Mouse (Mus musculus) thymus, adult 18-20 months (tissue): ENCODE results near the gene Smcr8.
A peak's percentile ranks its signal among the peaks of the same experiment; 100 is the strongest.

Experiments used
- DNase-seq, 2 experiments: peaks; one replicate each; pipeline ENCODE4 v3.0.0; 2022; ENCODE audit warnings: mixed read lengths in 2 of 2

The Smcr8 gene

GRCm38 (mm10) chr11:60776829-60777740, at the start of gene Smcr8, which contains the start of gene Top3a:
Gene Smcr8, plus strand, starts transcription at chr11:60777524.
Gene Top3a, minus strand, starts transcription at chr11:60777365.
- peak; percentile 66 to 81 for DNase-seq

DNA sequence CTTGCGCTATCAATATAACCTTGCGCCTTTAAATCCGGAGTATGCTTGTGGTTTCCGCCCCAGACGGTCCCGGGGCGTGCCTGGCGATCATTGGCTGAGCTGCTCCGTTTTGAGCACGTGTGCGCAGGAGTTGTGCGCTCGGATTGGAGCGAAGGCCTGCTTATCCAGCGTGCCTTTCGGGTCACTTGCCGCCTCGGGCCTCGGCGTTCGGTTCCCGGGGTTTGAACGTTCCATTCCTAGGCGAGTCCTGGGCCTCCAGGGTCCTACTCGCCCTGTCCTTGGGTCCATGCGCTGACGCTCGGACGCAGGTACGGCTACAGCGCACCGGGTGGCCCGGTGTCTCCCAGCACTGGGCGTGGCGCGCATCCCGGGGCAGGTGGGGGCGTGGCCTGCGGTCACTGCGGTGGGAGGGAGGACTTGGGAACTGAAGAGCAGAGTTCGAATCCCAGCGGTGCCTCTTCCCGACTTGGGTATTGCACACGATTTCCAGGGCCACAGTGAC, 49.0 kb upstream of the Smcr8 start, which contains the start of gene Mief2:
Gene Mief2, plus strand, starts transcription at position 139 of the 502 bp plus-strand sequence.
- peak; percentile 86 to 93 for DNase-seq

DNA sequence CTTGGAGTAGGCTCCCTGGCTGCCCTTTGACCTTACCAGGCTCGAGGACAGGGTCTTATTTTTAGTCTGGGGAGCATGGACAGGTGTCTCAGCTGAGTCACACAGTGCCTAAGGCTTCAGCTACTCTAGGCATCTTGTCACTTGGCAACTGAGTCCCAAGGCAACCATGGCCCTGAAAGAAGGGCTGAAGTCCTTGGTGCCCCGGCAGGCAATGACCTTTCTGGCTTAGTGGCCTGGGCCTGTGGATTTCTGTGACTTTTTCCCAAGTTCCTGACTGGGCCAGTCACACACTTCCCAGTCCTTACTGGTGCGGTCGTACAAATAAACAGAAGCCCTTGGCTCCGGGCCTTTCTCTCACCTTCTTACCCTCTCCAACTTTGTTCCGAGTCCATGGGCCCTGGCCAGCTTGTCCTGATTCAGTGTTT, 48.1 kb upstream of the Smcr8 start:
- no peak for DNase-seq

DNA sequence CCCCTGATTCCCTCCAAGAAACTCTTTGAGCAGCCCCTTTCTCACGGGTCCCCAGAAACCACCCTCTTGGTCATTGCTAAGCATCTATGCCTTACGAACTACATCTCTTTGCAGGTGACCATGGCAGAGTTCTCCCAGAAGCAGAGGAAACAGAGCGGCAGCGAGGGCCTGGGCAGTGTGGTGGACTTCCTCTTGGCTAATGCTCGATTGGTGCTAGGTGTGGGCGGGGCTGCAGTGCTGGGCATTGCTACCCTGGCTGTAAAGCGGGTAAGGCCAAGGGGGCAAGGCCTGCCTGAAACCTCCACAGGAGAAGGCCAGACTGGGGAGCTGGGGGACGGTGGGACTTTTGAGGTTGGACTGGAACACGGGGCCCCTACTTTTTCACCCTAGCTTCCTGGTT, 47.2 kb upstream of the Smcr8 start:
- no peak for DNase-seq

GRCm38 (mm10) chr11:60731251-60731650, 46.1 kb upstream of the Smcr8 start:
- no peak for DNase-seq

GRCm38 (mm10) chr11:60734206-60734605, 43.1 kb upstream of the Smcr8 start:
- no peak for DNase-seq

- no peak for DNase-seq
Observed at GRCm38 (mm10) chr11:60735191-60735590, 42.1 kb upstream of the Smcr8 start.

GRCm38 (mm10) chr11:60736491-60736890, 40.8 kb upstream of the Smcr8 start:
- no peak for DNase-seq

GRCm38 (mm10) chr11:60737450-60737849, 39.9 kb upstream of the Smcr8 start:
- DNase-seq: no peak

GRCm38 (mm10) chr11:60740321-60740720, 37.0 kb upstream of the Smcr8 start:
- no peak for DNase-seq

- no peak for DNase-seq
Observed at GRCm38 (mm10) chr11:60755570-60755969, 21.8 kb upstream of the Smcr8 start.

GRCm38 (mm10) chr11:60761681-60762080, 15.6 kb upstream of the Smcr8 start:
- no peak for DNase-seq

GRCm38 (mm10) chr11:60766969-60767368, 10.4 kb upstream of the Smcr8 start:
- no peak for DNase-seq

- DNase-seq: no peak
Observed at GRCm38 (mm10) chr11:60769322-60769721, 8.0 kb upstream of the Smcr8 start.

GRCm38 (mm10) chr11:60770776-60771175, 6.5 kb upstream of the Smcr8 start:
- DNase-seq: no peak

DNA sequence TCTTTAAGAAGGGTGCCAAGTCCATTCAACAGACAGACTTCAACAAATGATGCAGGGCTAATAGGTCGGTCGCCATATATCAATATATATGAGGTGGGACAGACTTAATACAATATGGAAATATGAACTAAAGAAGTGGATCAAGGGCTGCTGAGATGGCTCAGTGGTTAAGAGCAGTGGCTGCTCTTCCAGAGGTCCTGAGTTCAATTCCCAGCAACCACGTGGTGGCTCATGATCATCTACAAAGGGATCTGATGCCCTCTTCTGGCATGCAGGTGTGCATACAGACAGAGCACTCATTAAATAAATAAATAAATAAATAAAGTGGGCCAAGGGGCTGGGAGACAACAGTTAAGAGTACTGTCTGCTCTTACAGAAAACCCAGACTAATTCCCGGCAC, 5.2 kb upstream of the Smcr8 start:
- DNase-seq: no peak

DNA sequence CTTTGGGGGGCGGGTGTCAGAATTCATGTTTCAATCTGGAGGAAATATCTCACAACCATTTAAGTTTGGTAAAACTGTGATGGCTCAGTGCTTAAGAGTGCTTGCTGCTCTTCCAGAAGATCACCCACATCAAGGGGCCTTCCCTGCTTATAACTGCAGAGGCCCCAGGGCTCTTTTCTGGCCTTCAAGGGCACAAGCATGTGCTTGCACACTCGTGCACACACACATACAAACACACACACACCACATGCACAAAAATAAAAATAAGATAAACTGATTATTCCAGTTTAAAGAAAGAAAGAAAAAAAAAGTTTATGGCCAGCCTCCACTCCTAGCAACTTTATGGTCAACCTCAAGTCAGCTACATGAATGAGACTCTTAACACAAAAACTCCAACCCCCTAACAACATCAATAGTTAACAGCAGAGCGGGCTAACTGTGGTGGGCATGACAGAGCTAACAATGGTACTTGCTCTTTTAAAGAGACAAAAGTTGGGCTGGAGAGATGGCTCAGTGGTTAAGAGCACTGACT, 3.1 kb upstream of the Smcr8 start:
- no peak for DNase-seq

- no peak for DNase-seq
Observed at GRCm38 (mm10) chr11:60774841-60775240, 2.5 kb upstream of the Smcr8 start.

DNA sequence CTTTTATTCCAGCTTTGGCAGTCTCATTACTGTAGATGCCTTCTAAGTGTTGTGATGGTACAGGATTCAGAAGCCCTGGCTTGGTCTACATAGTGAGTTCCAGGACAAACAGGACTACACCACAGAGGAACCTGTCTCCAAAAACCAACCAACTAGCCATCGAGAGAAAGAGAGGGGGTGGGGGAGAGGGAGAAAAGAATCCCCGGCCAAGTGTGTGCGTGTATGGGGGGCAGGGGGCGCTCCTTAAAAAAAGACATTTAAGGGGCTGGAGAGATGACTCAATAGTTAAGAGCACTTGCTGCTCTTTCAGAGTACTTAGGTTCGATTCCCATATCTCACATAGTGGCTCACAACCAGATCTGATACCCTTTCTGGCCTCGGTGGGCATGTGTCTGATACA, 1.7 kb upstream of the Smcr8 start:
- no peak for DNase-seq

- DNase-seq: no peak
Observed at GRCm38 (mm10) chr11:60776107-60776828, 1.1 kb upstream of the Smcr8 start.

DNA sequence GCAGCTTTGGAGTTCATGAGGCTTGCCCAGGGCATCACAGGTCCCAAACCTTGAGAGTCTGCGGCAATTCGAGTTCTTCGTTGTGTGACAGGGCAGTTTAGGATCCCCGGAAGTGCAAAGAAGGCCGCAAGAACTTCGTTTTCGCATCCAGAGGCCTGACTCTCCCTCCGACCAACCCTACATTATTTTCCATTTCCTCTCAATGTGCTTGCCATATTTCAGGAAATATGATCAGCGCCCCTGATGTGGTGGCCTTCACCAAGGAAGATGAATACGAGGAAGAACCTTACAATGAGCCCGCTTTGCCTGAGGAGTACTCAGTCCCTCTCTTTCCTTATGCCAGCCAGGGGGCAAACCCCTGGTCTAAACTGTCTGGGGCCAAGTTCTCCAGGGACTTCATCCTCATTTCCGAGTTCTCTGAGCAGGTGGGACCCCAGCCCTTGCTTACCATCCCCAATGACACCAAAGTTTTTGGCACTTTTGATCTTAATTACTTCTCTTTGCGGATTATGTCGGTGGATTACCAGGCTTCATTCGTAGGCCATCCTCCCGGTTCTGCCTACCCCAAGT, 562 bp downstream of the Smcr8 start:
- DNase-seq: no peak

GRCm38 (mm10) chr11:60779673-60780189, 2.4 kb downstream of the Smcr8 start:
- no peak for DNase-seq
